ENCODE assay signal across 11 mouse cellular contexts in genomic region chr19:16167185-16167584, GRCm38 (mm10). TPM values are rescaled to one million over a fixed set of nuclear protein-coding genes. Genes with fewer than 3 reads are reported as not detected.
DNase-seq lines count a peak whose midpoint lies in the region; ATAC-seq lines count a peak whose summit lies in the region.
"Had no signal": no experiment of that assay in that cellular context is flagged by ENCODE, and none has a peak within 500 bp of the region (broad histone marks: within the 10 kb centered on the region; RNA-seq: fewer than 3 reads in every experiment).

No protein-coding gene starts in this region.

- WGBS in heart, embryonic 16.5 days: 59% methylated on average over 4 of the region's 4 CpGs
- WGBS in midbrain, embryonic 15.5 days: 81% methylated on average over 4 of the region's 4 CpGs
- 77% methylated on average over 4 of the region's 4 CpGs for WGBS in midbrain, embryonic 14.5 days

- no peak for DNase-seq in heart, postnatal 25 days (ENCODE audit: low spot score)
- no peak for DNase-seq in midbrain, embryonic 14.5 days
- DNase-seq in cerebellum, postnatal 36 days: peak; percentile 62 to 63
- peak; percentile 32 for DNase-seq in skeletal muscle tissue, adult 2 months (ENCODE audit: low read depth, low spot score)
- DNase-seq in ovary, postnatal 10 days (ENCODE audit: low spot score): no peak
- no peak for DNase-seq in thymus, postnatal 25 days
- DNase-seq: heart, postnatal 14 days; liver had no signal

- no peaks in the 10 kb centered on the region for H3K36me3 ChIP-seq in heart, embryonic 16.5 days (ENCODE audit: control insufficient read depth, insufficient read depth)
- H3K36me3 ChIP-seq in midbrain, embryonic 15.5 days (replicated peaks): no peaks in the 10 kb centered on the region
- no peaks in the 10 kb centered on the region for H3K36me3 ChIP-seq in midbrain, embryonic 14.5 days (ENCODE audit: control insufficient read depth, insufficient read depth, low read length)

- peak overlapping the region; percentile 15; the same call in 1 of the 2 replicates for H3K27ac ChIP-seq in heart, embryonic 16.5 days (ENCODE audit: low read length)
- H3K27ac ChIP-seq in midbrain, embryonic 15.5 days: 0 out of 2 replicates have a peak overlapping the region, but pooled peaks have one; percentile 9
- H3K27ac ChIP-seq in midbrain, embryonic 14.5 days (replicated peaks; ENCODE audit: low read depth, low read length): no peak overlapping the region

- peaks cover 32% of the 10 kb centered on the region for H3K4me1 ChIP-seq in heart, embryonic 16.5 days (ENCODE audit: control insufficient read depth, insufficient read depth, low read length)
- peaks cover 34% of the 10 kb centered on the region for H3K4me1 ChIP-seq in midbrain, embryonic 15.5 days
- H3K4me1 ChIP-seq in midbrain, embryonic 14.5 days (ENCODE audit: control insufficient read depth, insufficient read depth, low read length): peaks cover 26% of the 10 kb centered on the region

- no peaks in the 10 kb centered on the region for H3K9me3 ChIP-seq in heart, embryonic 16.5 days (replicated peaks; ENCODE audit: control insufficient read depth, low read length)
- H3K9me3 ChIP-seq in midbrain, embryonic 15.5 days: no peaks in the 10 kb centered on the region
- H3K9me3 ChIP-seq in midbrain, embryonic 14.5 days (ENCODE audit: control insufficient read depth, low read length): no peaks in the 10 kb centered on the region

- intact Hi-C loops in heart, postnatal 25 days (cut with DNase I): loop anchor here (5.0 kb wide), 1 partner anchor 35 kb away; the partner anchor contains the start of gene Gnaq

- no peaks in the 10 kb centered on the region for H3K27me3 ChIP-seq in heart, embryonic 16.5 days (ENCODE audit: control insufficient read depth, insufficient read depth, low read length)
- no peaks in the 10 kb centered on the region for H3K27me3 ChIP-seq in midbrain, embryonic 15.5 days (replicated peaks)
- H3K27me3 ChIP-seq in midbrain, embryonic 14.5 days (ENCODE audit: control insufficient read depth, insufficient read depth, low read length): no peaks in the 10 kb centered on the region

- ATAC-seq in heart, embryonic 16.5 days (replicated peaks; ENCODE audit: extremely low read depth, insufficient read depth, low FRiP score): no peak
- ATAC-seq in midbrain, embryonic 15.5 days (replicated peaks): no peak
- no peak for ATAC-seq in midbrain, embryonic 14.5 days (ENCODE audit: low FRiP score, low TSS enrichment)

- no peak overlapping the region for H3K4me2 ChIP-seq in heart, embryonic 16.5 days (ENCODE audit: low read depth, low read length)
- no peak overlapping the region for H3K4me2 ChIP-seq in midbrain, embryonic 15.5 days
- no peak overlapping the region for H3K4me2 ChIP-seq in midbrain, embryonic 14.5 days (ENCODE audit: low read length)

- no peak overlapping the region for H3K9ac ChIP-seq in heart, embryonic 16.5 days (ENCODE audit: low read length)
- H3K9ac ChIP-seq in midbrain, embryonic 15.5 days: no peak overlapping the region
- H3K9ac ChIP-seq in midbrain, embryonic 14.5 days (replicated peaks; ENCODE audit: low read length): no peak overlapping the region

- no peak overlapping the region for H3K4me3 ChIP-seq in heart, embryonic 16.5 days (ENCODE audit: low read length)
- H3K4me3 ChIP-seq in midbrain, embryonic 15.5 days: no peak overlapping the region
- H3K4me3 ChIP-seq in midbrain, embryonic 14.5 days (replicated peaks; ENCODE audit: low read depth, low read length): no peak overlapping the region

RNA-seq across cellular contexts. Expression of gene Gnaq, which starts 34.6 kb away (rescaled TPM):
- 17.9 and 20.5 TPM in 2 replicates for polyA plus RNA-seq in heart, embryonic 16.5 days (2015; fragmentation: Nextera tagmentation; extraction: Ambion mirVana)
- 10 to 100 TPM; 24.9 to 25.8 TPM for total RNA-seq in heart, postnatal 25 days (2021)
- polyA plus RNA-seq in midbrain, embryonic 15.5 days (2015; fragmentation: Nextera tagmentation; extraction: Ambion mirVana): 105 and 109 TPM in 2 replicates
- 52.7 and 86.7 TPM in 2 replicates for polyA plus RNA-seq in midbrain, embryonic 14.5 days (2014; fragmentation: Nextera tagmentation; extraction: Ambion mirVana)
- total RNA-seq: MEL had no signal

Comparison
In these comparisons a context has a peak if more than half of its experiments do, and no peak if none do; other contexts are left out.
1. DNase-seq: peak in cerebellum, postnatal 36 days (2 of 2) and skeletal muscle tissue, adult 2 months (single experiment); none in heart, postnatal 25 days (single experiment), midbrain, embryonic 14.5 days (single experiment), ovary, postnatal 10 days (single experiment) and thymus, postnatal 25 days (single experiment).